Mouse (Mus musculus) small intestine, adult 2 months (tissue): Measurements from ENCODE around the gene Gm9789. TPM values are rescaled to one million over a fixed set of nuclear protein-coding genes. Genes with fewer than 3 reads are reported as not detected.
"Not testable (repeated sequence)": the region's sequence is repeated elsewhere in the genome, so short reads cannot be mapped to it uniquely, and the experiment has no call there.

Source experiments
- H3K27ac ChIP-seq: fragments of 200-500 bp; 2 replicates; pipeline ENCODE4 v1.5.1; 2012; ENCODE audit warnings: low read depth, low read length, control low read depth, inconsistent platforms; ENCODE audit not compliant: insufficient read depth
- H3K27me3 ChIP-seq: fragments of 200-500 bp; 2 replicates; pipeline ENCODE4 v1.6.1; 2012; ENCODE audit warnings: mild to moderate bottlenecking, moderate library complexity, low read length, inconsistent platforms; ENCODE audit not compliant: control insufficient read depth, insufficient read depth
- H3K36me3 ChIP-seq: fragments of 200-500 bp; 2 replicates; pipeline ENCODE4 v1.6.1; 2012; ENCODE audit warnings: mild to moderate bottlenecking, low read length, control low read depth, inconsistent platforms; ENCODE audit not compliant: control insufficient read depth, insufficient read depth
- H3K4me1 ChIP-seq: fragments of 200-500 bp; 2 replicates; pipeline ENCODE4 v1.6.1; 2012; ENCODE audit warnings: low read length, inconsistent platforms, mixed read lengths; ENCODE audit not compliant: control insufficient read depth, insufficient read depth, insufficient read length
- H3K4me3 ChIP-seq: fragments of 200-500 bp; 2 replicates; pipeline ENCODE4 v1.5.1; 2012; ENCODE audit warnings: low read depth, mild to moderate bottlenecking, control low read depth, inconsistent platforms, low read length, moderate library complexity
- CTCF ChIP-seq: fragments of 200-500 bp; IDR thresholded peaks from 2 replicates; pipeline ENCODE4 v1.5.1; 2012; ENCODE audit warnings: low read depth, mild to moderate bottlenecking, control low read depth, inconsistent platforms, low read length, moderate library complexity, mixed read lengths; ENCODE audit not compliant: insufficient replicate concordance, insufficient read length; ENCODE audit errors: extremely low read depth
- POLR2A ChIP-seq: fragments of 200-500 bp; IDR thresholded peaks from 2 replicates; pipeline ENCODE4 v1.6.1; 2012; ENCODE audit warnings: low read depth, mild to moderate bottlenecking, control low read depth, inconsistent platforms, low read length, moderate library complexity
- WGBS: fragments of 180-500 bp; shearing (Covaris S2); methylation state at CpG from one replicate; pipeline ENCODE4 v1.1.7; 2018; 5-methylcytosine and 5-hydroxymethylcytosine counted together
- polyA plus RNA-seq: library from polyadenylated mRNA; depleted of rRNA; stranded (reverse); fragments of >200 nt; gene quantifications from 2 replicates; pipeline ENCODE4 v1.2.3, GENCODE M21; 2012; rRNA removed

Gm9789 gene
- not detected in 2 replicates for polyA plus RNA-seq

GRCm38 (mm10) chr16:89157652-89158051 lies at the start of gene Gm9789:
TSS of gene Gm9789 (plus strand) at chr16:89157952.
- Histone ChIP-seq H3K4me1 (no peaks in the 10 kb centered on the region), H3K36me3 (no peaks in the 10 kb centered on the region), H3K27ac (no peak within 1 kb of the TSS), H3K4me3 (no peak within 1 kb of the TSS), H3K27me3 (no peaks in the 10 kb centered on the region)
- WGBS = 86% methylated on average over 4 of the region's 4 CpGs
- TF ChIP-seq CTCF = no peak
- no peak for TF ChIP-seq POLR2A

GRCm38 (mm10) chr16:89140551-89140950 lies 17.2 kb upstream of the Gm9789 start, which contains the start of gene Gm6358:
TSS of gene Gm6358 (plus strand) at chr16:89140851.
- no peaks in the 10 kb centered on the region for H3K36me3 ChIP-seq
- no peak within 1 kb of the TSS for H3K4me3 ChIP-seq
- no peaks in the 10 kb centered on the region for H3K27me3 ChIP-seq
- TF ChIP-seq CTCF (no peak), POLR2A (no peak)
- no peak within 1 kb of the TSS for H3K27ac ChIP-seq
- WGBS = 98% methylated on average over 1 of the region's 1 CpGs
- H3K4me1 ChIP-seq = no peaks in the 10 kb centered on the region

- Histone ChIP-seq H3K4me3 (no peak within 1 kb of the TSS), H3K27me3 (no peaks in the 10 kb centered on the region), H3K36me3 (no peaks in the 10 kb centered on the region), H3K27ac (no peak within 1 kb of the TSS), H3K4me1 (no peaks in the 10 kb centered on the region)
- TF ChIP-seq POLR2A = no peak
- TF ChIP-seq CTCF = no peak
- 93% methylated on average over 1 of the region's 1 CpGs for WGBS
These were observed 7.0 kb upstream of the Gm9789 start, which contains the start of gene Gm10061 for GRCm38 (mm10) chr16:89150786-89151185. TSS of gene Gm10061 (plus strand) at chr16:89151086.

DNA sequence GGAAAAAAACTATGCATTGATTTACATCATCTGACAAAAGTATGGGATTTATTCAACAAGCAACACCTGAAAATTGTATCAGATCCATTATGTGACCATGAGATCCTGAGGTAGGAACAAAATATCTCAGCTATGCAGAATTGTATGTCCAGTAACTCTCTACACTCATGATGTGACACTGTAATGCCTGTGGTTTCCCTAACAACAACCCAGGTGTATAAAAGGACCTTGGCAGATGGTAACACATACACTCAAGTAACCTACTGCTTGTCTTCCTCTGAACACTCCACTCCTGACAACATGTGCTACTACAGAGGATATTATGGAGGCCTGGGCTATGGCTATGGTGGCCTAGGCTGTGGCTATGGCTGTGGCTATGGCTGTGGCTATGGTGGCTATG lies 11.4 kb downstream of the Gm9789 start, which contains the start of gene Gm7735:
TSS of gene Gm7735 (plus strand) at position 301 of the 400 bp plus-strand sequence.
- H3K36me3 ChIP-seq, H3K4me1 ChIP-seq, H3K27me3 ChIP-seq, H3K4me3 ChIP-seq, H3K27ac ChIP-seq: not testable (repeated sequence)

- no peaks in the 10 kb centered on the region for H3K27me3 ChIP-seq
- TF ChIP-seq POLR2A (no peak), CTCF (no peak)
- no peak within 1 kb of the TSS for H3K27ac ChIP-seq
- no peaks in the 10 kb centered on the region for H3K36me3 ChIP-seq
- 71% methylated on average over 2 of the region's 2 CpGs for WGBS
- H3K4me3 ChIP-seq = no peak within 1 kb of the TSS
- no peaks in the 10 kb centered on the region for H3K4me1 ChIP-seq
These were observed 16.7 kb downstream of the Gm9789 start, which contains the start of gene 1110057P08Rik for GRCm38 (mm10) chr16:89174435-89174834. TSS of gene 1110057P08Rik (plus strand) at chr16:89174735.

GRCm38 (mm10) chr16:89188621-89189020 lies 30.9 kb downstream of the Gm9789 start:
- Histone ChIP-seq H3K4me3 (no peak overlapping the region), H3K4me1 (no peaks in the 10 kb centered on the region), H3K36me3 (no peaks in the 10 kb centered on the region), H3K27me3 (no peaks in the 10 kb centered on the region), H3K27ac (no peak overlapping the region)
- TF ChIP-seq POLR2A (no peak), CTCF (no peak)
- WGBS = 78% methylated on average over 4 of the region's 4 CpGs

GRCm38 (mm10) chr16:89205561-89205960 lies 47.8 kb downstream of the Gm9789 start, which contains the start of gene Krtap20-2:
TSS of gene Krtap20-2 (plus strand) at chr16:89205861.
- Histone ChIP-seq H3K27ac (no peak within 1 kb of the TSS), H3K4me3 (no peak within 1 kb of the TSS), H3K4me1 (no peaks in the 10 kb centered on the region), H3K36me3 (no peaks in the 10 kb centered on the region), H3K27me3 (no peaks in the 10 kb centered on the region)
- WGBS = 53% methylated on average over 1 of the region's 1 CpGs
- TF ChIP-seq CTCF (no peak), POLR2A (no peak)

Other genes starting within 250 kb of the Gm9789 start
- not detected in 2 replicates for gene Krtap19-9b, start 225.7 kb upstream of the Gm9789 start, polyA plus RNA-seq
- gene Krtap16-3, start 195.1 kb upstream of the Gm9789 start, polyA plus RNA-seq = not detected in 2 replicates
- gene Krtap22-2, start 147.2 kb upstream of the Gm9789 start, polyA plus RNA-seq = not detected in 2 replicates
- not detected in 2 replicates for gene Gm10229, start 142.7 kb upstream of the Gm9789 start, polyA plus RNA-seq
- not detected in 2 replicates for gene Krtap6-1, start 126.3 kb upstream of the Gm9789 start, polyA plus RNA-seq
- gene Gm10228, start 116.5 kb upstream of the Gm9789 start, polyA plus RNA-seq = not detected in 2 replicates
- not detected in 2 replicates for gene Krtap6-5, start 110.1 kb upstream of the Gm9789 start, polyA plus RNA-seq
- not detected in 2 replicates for gene 1110025L11Rik, start 94.0 kb upstream of the Gm9789 start, polyA plus RNA-seq
- not detected in 2 replicates for gene Krtap6-3, start 73.9 kb upstream of the Gm9789 start, polyA plus RNA-seq
- not detected in 2 replicates for gene Gm6358, start 17.1 kb upstream of the Gm9789 start, polyA plus RNA-seq
- gene Gm10061, start 6.9 kb upstream of the Gm9789 start, polyA plus RNA-seq = not detected in 2 replicates
- gene Gm7735, start 11.5 kb downstream of the Gm9789 start, polyA plus RNA-seq = not detected in 2 replicates
- not detected in 2 replicates for gene 1110057P08Rik, start 16.8 kb downstream of the Gm9789 start, polyA plus RNA-seq
- not detected in 2 replicates for gene Krtap20-2, start 47.9 kb downstream of the Gm9789 start, polyA plus RNA-seq
- not detected in 2 replicates for gene Krtap21-1, start 245.9 kb downstream of the Gm9789 start, polyA plus RNA-seq